Mouse (Mus musculus) ovary, postnatal 14 days (tissue): ENCODE data around the gene Foxa1.

Experiments used
- DNase-seq: peaks from one replicate; pipeline ENCODE4 v3.0.0; 2022; ENCODE audit warnings: low spot score

Gene Foxa1

GRCm38 (mm10) chr12:57546415-57547201 lies at the start of gene Foxa1:
Gene Foxa1 (minus strand): TSS chr12:57546916.
- no peak for DNase-seq

DNA sequence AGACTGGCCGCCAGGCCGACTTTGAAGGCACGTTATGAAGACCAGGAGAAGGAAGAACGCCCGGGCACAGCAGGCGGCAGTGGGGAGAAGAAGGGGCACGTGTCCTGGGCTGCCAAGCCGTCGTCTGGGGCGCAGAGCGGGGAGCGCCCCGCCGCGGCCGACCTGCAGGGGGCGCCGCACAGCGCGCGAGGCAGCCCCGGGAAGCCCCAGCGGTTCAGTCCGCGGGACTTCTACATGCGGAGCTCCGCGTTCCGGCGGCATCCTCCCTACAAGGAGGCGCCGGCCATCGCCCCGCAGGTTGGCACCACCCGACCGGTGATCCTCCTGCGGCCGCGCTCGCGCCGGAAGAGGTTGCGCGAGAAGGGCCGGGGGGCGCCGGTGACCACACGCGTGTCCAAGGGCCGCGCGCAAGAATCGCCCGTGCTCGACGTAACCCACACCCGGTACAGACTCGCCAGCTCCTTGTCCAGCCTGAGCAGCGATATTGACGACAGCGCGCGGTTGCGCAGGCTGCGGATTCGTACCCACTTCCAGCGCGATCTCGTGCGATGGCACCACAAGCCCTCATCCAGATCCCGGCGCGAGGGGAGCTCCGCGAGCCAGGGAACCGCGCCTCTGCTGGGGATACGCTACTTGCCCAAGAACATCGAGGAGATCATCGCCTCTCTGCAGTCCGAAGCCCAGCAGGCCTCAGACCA lies 29.4 kb upstream of the Foxa1 start:
- DNase-seq = peak; percentile 27

GRCm38 (mm10) chr12:57572415-57572814 lies 25.7 kb upstream of the Foxa1 start:
- DNase-seq = no peak

GRCm38 (mm10) chr12:57571773-57572172 lies 25.1 kb upstream of the Foxa1 start:
- DNase-seq = no peak

DNA sequence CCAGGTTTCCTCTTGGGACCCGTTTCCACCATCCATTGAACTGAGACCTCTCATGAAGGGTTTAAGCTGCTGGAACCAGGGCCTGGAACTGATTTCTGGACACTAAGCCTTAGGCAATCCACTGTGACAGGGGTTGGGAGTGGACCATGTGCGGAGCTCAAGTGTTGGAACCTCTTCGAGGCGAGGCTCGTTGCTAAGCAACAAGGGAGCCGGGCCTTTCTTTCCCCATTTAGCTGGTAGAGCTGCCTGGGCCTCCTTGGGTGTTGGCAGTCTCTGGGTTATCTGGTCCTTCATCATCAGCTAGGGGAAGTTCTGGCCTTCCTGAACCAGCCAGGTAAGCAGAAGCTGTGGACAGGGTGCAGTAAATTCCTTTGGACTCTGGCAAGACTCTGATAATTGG lies 17.2 kb upstream of the Foxa1 start, which contains the start of gene Ttc6:
Ttc6 (plus strand) TSS at position 205 of the 400 bp plus-strand sequence.
- DNase-seq = no peak

DNA sequence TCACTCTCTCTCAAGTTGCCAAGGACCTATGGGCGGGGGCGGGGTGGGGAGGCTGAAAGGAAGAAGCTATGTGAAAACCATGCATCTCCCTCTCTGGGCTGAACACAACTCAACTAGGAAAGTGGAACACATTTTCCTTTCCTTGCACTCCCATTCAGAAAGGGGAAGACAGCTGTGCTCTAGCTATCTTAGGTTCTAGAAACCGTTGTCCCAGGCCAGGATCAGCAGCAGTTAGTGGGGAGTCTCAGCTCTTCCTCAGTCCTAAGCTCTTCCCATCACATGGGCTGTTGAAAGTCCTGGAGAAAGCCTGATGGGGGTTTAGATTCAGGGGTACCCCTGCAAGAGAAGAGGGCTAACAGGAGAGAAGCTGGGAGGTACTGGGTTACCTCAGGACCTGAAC lies 7.4 kb upstream of the Foxa1 start:
- no peak for DNase-seq

GRCm38 (mm10) chr12:57552286-57552685 lies 5.6 kb upstream of the Foxa1 start:
- no peak for DNase-seq

DNA sequence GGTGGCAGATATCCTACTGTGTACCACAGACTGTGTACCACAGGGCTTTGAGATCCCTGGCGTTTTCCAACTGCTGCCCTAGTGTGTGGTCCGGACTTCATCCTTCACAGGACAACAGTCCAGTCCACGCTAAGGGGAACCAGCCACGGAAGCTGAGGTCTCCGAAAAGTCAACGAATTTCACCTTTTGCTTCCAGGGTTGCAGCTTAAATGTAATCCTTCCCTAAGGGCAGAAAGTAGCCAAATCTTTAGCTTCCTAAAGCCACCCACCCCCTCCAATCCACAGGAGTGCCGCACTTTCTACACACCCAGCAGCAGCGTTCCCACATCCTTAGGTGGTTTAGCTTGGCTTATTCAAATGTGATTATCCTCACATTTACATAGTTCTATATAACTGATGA lies 4.2 kb upstream of the Foxa1 start:
- no peak for DNase-seq

DNA sequence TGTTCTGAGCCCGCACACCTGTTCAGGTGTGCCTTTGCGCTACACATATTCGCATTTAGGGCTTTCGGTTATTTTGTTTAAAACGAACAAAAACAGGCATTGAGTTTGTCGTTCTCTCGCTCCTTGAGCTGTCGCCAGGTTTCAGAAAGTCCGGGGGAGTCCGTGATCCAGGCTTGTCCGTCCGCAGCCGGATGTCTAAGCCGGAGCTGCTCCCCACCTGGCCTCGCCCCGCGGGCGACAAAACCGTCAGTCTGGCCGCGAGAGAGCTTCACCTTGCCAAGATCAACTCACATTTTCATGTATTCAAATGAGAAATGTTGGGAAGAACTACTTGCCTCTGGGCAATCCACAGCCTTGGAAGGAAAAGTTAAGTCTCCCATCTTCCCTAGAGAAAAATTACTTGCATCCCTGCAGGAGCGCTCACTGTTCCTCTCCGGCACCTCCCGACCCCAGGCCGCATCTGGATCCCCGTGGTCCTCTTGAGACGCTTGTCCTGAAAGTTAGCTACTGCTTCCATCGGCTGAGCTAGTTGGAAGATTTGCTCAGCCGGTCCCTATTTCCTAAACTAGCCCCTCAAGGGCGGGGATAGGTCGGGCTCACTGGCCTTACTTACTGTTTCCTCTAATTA lies 3.6 kb upstream of the Foxa1 start:
- no peak for DNase-seq

DNA sequence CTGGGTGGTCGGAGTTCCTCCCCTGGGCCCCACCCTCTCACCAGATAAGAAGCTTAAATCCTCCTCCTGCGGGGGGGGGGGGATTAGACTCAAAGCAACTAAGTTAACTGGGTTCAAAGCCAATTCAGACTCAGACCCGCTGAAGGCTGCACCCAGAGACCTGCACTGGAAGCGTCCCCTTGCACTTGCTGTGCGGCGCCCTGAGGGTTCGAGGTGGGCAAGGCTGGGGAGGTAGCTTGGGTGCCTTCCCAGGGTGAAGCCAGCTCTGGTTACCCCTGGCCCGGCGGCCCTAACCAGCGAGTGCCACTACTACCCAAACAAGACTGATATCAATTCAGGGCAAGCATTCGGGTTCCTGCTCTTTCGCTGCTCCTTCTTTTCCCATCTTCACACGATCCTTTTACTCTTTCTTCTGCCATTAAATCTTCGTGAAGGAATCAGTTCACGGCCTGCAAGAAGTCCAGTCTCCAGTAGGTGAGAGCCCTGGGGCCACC lies 3.0 kb upstream of the Foxa1 start:
- no peak for DNase-seq

- DNase-seq = no peak
Measured at GRCm38 (mm10) chr12:57548981-57549666, 2.4 kb upstream of the Foxa1 start.

GRCm38 (mm10) chr12:57548352-57548980 lies 1.8 kb upstream of the Foxa1 start:
- no peak for DNase-seq

DNA sequence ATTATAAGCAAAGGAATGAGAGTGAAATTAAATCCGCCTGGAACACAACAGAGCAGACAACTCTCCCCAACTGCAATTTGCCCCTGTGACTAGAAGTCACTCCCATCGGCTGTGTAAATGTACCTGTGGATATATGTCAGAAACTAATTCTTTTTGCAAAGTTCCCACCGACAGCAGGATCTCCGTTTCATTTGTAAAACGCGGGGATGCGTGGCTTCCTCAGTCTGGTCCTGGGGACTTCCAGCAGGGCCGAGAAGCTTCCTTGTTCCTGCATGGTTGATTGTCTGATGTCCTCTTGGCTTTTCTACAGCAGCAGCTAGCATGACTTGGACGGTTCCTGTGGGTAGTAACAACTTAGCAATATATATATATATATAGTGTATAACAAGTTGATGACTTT lies 1.2 kb upstream of the Foxa1 start:
- no peak for DNase-seq

- no peak for DNase-seq
Measured at GRCm38 (mm10) chr12:57545371-57546241, 1.1 kb downstream of the Foxa1 start.

- peak; percentile 58 for DNase-seq
Measured at GRCm38 (mm10) chr12:57544641-57545370, 1.9 kb downstream of the Foxa1 start.

DNA sequence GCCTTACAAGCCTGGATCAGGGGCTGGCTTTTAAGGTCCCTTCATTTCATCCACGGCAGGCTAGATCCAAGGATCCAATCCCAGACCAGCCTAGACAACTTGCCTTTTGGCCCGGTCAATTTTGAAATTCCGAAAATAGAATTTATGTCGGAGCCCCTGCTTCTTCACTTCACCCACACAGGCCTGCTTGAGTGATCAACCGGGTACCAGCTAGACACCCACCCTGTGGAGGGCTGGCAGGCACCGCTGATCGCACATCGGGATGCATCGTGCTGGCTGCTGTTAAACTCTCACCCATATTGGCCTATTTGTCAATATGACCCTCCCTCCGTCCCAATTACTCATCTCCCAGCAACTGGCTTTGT lies 3.1 kb downstream of the Foxa1 start:
- DNase-seq = no peak

GRCm38 (mm10) chr12:57542746-57543626 lies 3.7 kb downstream of the Foxa1 start:
- DNase-seq = no peak

- no peak for DNase-seq
Measured at GRCm38 (mm10) chr12:57541931-57542745, 4.6 kb downstream of the Foxa1 start.
